Mouse (Mus musculus): ENCODE measurements at regions not wholly inside any gene's neighbourhood (a gene's known extent, or its start where the extent isn't known, plus 50 kb on each side); places are given as distances from the start of the nearest gene placed in this dataset.

DNA sequence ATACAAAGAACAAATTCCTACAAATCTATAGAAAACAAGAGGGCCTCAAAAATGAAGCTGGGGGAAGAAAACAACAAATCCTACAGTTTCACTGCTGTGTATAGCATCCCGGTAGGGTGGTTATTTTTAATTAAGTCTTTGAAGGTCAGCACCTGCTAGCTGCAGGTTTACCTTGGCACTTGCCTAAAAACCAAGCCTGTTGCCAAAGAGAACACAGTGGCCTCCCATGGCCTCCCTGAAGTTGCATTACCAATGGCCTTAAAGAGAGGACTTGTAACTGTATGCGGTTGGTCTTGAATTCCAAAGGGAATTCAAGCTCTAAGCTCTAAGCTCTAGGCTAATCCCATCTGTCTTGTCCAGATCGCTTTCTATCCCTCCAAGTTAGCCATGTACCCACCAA is 169.7 kb upstream of the Ankrd55 start:
- no peak for DNase-seq (ENCODE audit: low spot score in 2 of 2)

DNA sequence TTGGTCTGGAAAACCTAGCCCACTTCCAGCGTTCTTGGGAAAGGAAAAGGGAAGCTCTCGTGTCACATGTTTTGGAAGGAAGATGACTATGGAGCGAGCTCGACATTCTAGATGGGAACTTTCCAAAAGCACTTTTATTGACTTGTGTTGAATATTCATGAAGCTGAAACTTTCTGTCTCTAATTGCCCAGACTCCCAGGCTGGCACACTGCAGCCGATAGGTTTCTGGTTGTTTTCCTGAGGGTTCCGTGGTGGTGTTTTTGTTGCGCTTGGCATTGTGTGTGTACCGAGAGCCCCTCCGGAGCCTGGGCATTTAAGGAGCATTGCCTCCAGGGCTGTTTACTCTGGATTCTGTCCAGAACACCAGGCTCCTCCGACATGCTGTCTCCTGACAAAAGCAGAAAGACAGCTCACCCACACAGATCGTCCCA is 168.6 kb upstream of the Ankrd55 start:
- no peak for DNase-seq (ENCODE audit: low spot score in 2 of 2)

DNA sequence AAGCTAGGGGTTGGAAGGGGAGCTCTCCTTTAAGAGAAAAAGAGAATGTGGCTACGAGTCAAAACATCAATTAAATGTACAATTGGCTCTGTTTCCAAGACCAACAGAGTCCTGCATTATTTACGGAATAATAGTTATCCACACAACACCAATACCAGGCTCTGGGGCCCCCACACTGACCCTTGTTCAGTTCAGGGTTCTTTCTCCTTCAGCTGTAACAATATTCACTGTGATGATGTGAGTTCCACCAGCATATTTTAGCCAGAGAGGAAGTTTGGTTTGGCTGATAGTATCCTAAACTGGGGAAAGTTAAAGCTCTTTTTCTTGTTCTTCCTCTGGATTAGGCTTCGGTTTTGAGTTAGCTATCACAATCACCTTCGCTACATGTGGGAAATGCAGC is 167.9 kb upstream of the Ankrd55 start:
- no peak for DNase-seq (ENCODE audit: low spot score in 2 of 2)

DNA sequence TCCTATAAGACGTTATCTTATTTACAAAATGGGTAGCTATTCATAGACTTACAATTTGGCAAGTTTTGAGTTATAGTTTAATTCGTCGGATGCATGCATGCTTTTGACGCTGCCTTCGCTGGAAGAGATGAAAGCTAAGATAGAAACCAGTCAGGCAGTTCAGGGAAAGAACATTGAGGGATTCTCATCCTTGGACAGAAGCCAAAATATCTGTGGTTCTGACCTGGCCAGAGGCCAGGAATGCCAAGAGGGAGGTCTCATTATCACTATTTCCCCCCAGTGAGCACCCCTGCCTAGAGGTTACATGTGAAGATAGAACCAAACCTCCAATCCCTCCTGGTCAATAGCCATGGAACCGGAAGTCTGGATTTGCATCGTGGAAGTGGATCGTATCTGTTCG is 167.1 kb upstream of the Ankrd55 start:
- no peak for DNase-seq (ENCODE audit: low spot score in 2 of 2)

- DNase-seq (ENCODE audit: low spot score in 2 of 2) = peak; percentile 37 to 68
Measured at GRCm38 (mm10) chr13:112122842-112123373, 165.3 kb upstream of the Ankrd55 start.

- DNase-seq (ENCODE audit: low spot score in 2 of 2) = no peak
Measured at GRCm38 (mm10) chr13:112125769-112126469, 162.3 kb upstream of the Ankrd55 start.

DNA sequence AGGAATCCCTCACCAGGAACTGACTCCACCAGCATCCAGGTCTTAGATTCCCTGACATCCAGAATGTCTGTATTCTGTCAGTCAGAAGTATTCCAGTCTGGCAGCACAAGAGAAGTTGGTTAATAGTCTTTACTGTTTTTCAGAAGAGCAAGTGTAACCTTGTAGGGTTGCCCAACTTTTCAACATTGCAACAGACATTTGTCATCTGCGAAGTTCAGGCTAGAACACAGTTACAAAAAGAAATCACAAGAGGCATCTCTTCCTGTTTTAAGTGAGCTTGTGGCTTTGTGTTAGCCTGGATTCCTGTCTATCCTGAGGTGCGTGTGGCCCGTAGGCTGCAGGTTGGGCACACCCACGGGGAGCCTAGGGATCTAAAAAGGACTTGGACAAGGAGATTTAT is 158.0 kb upstream of the Ankrd55 start:
- no peak for DNase-seq (ENCODE audit: low spot score in 2 of 2)

GRCm38 (mm10) chr13:112130774-112131173 is 157.5 kb upstream of the Ankrd55 start:
- DNase-seq (ENCODE audit: low spot score in 2 of 2) = no peak

DNA sequence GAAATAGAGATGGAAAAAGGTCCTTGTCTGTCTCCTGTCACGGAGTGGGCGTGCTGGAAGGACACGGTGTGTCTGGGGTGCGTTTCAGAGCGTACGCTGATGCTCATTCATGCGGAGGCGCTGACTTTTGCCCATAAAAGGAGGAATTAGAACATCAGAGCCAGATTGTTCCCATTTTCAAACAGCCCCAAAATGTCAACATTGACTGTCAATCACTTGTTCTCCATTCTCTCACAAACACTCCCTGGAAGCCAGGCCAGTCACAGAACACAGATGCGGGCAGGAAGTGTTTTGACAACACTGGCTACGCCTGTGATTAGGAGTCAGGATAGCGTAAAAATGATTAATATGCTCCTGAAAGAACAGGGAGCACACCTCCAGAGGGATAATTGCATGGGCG is 157.1 kb upstream of the Ankrd55 start:
- DNase-seq (ENCODE audit: low spot score in 2 of 2) = no peak

GRCm38 (mm10) chr13:112133736-112134135 is 154.5 kb upstream of the Ankrd55 start:
- DNase-seq (ENCODE audit: low spot score in 2 of 2) = no peak

- DNase-seq (ENCODE audit: low spot score in 2 of 2) = no peak
Measured at GRCm38 (mm10) chr13:112134701-112135100, 153.6 kb upstream of the Ankrd55 start.

DNA sequence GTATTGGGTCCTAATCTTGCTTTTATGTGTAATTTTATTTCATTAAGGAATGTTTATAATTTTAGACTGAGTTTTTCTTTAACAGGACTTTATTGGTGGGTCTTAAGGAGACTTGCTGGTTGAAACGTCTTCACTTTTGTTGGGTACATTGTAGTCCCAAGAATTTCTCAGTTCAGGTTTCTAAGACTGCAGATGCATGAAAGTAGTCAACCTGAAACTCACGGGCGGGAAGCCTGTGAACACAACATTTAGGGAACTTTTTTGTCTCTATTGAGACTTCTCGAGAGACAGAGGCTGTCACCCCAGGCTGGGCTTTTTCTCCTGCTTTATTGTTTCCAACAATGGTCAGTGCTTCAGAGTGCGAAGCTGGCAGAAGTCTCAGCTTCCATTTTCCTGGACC is 152.5 kb upstream of the Ankrd55 start:
- DNase-seq (ENCODE audit: low spot score in 2 of 2) = no peak

DNA sequence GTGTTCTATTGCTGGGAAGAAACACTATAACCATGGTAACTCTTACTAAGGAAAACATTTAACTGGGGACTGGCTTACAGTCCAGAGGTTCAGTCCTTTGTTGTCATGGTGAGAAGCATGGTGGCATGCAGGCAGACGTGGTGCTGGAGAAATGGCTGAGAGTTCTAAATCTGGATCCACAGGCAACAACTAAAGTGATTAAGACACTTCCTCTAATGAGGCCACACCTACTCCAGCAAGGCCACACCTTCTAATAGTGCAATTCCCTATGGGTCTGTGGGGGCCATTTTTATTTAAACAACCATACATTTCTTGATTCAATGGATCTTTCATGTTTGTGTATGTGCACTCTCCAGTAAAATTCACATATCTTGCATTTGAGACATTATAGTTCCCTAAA is 151.4 kb upstream of the Ankrd55 start:
- no peak for DNase-seq (ENCODE audit: low spot score in 2 of 2)

GRCm38 (mm10) chr13:112140871-112141270 is 147.4 kb upstream of the Ankrd55 start:
- DNase-seq (ENCODE audit: low spot score in 2 of 2) = no peak

GRCm38 (mm10) chr13:112144393-112145348 is 143.6 kb upstream of the Ankrd55 start:
- DNase-seq (ENCODE audit: low spot score in 2 of 2) = no peak

DNA sequence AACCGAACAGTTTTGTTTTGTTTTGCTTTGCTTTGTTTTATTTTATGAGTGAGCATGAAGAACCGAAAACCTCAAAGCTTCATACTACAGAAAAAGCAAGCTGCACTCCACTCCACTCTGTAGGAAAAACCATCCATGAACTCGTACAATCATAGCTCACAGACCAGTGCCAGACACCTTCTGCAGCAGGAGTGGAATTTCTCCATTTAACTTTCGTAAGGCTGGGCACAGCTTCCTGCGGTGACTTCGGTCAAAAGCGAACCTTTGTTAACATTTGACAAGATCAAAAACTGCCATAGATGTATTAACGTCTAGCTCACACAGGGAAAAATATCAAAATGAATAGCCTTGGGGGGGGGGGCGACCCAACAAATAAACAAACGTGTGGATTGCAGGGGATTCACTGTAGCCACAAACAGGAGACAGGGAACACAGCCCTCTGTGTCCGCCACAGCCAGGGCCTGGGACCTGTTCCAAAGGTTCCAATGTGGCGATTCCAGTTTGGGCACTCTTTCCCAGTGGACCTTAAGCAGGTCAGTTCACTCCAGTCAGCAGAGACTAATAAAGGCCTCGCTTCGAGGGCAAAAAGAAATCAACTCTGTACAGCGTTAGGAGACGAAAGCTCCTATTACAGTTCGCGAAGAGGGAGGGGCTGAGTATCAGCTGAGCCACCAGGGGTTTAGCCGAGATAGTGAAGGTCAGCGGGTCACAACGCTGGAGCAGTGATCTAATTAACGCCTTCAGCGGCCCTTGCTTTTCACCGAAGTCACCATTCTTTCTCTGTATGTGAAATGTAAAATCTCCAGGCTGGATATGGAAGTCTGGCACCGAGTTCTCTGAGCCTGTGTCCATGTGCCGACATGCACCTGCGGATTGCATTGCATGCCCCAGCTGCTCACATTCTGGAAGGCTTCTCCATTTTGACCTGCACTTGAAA is 135.4 kb upstream of the Ankrd55 start:
- DNase-seq (ENCODE audit: low spot score in 2 of 2) = no peak

- DNase-seq (ENCODE audit: low spot score in 2 of 2) = no peak
Measured at GRCm38 (mm10) chr13:112153681-112154127, 134.5 kb upstream of the Ankrd55 start.

GRCm38 (mm10) chr13:112159430-112160172 is 128.7 kb upstream of the Ankrd55 start:
- no peak for DNase-seq (ENCODE audit: low spot score in 2 of 2)

GRCm38 (mm10) chr13:112160173-112160641 is 128.0 kb upstream of the Ankrd55 start:
- DNase-seq (ENCODE audit: low spot score in 2 of 2) = no peak

GRCm38 (mm10) chr13:112160726-112161125 is 127.5 kb upstream of the Ankrd55 start:
- DNase-seq (ENCODE audit: low spot score in 2 of 2) = no peak
